Mouse (Mus musculus): ENCODE measurements at regions not wholly inside any gene's neighbourhood (a gene's known extent, or its start where the extent isn't known, plus 50 kb on each side); places are given as distances from the start of the nearest gene placed in this dataset.

GRCm38 (mm10) chr5:118888131-118888530, 327.7 kb downstream of the Med13l start:
- H3K9ac ChIP-seq = no peak overlapping the region
- 90% methylated on average over 11 of the region's 11 CpGs for WGBS
- no peak for ATAC-seq (ENCODE audit: low FRiP score, low read depth)

GRCm38 (mm10) chr5:118891131-118891530, 330.7 kb downstream of the Med13l start:
- Histone ChIP-seq H3K27ac (replicated peaks) (no peak overlapping the region), H3K4me2 (no peak overlapping the region), H3K27me3 (no peaks in the 10 kb centered on the region), H3K4me3 (no peak overlapping the region), H3K36me3 (no peaks in the 10 kb centered on the region), H3K4me1 (replicated peaks) (0 out of 2 replicates have a peak, but pooled peaks cover 3% of the 10 kb centered on the region), H3K9me3 (no peaks in the 10 kb centered on the region), H3K9ac (no peak overlapping the region)
- ATAC-seq (ENCODE audit: low FRiP score, low read depth) = peak; percentile 86
- 63% methylated on average over 6 of the region's 6 CpGs for WGBS

More at GRCm38 (mm10) chr5:118888131-118888530, 327.7 kb downstream of the Med13l start:
- Histone ChIP-seq H3K4me3 (no peak overlapping the region), H3K27me3 (no peaks in the 10 kb centered on the region), H3K36me3 (no peaks in the 10 kb centered on the region), H3K4me2 (no peak overlapping the region), H3K4me1 (replicated peaks) (0 out of 2 replicates have a peak, but pooled peaks cover 3% of the 10 kb centered on the region), H3K27ac (replicated peaks) (no peak overlapping the region), H3K9me3 (no peaks in the 10 kb centered on the region)

GRCm38 (mm10) chr5:118908224-118908623, 347.7 kb downstream of the Med13l start:
- no peak overlapping the region for H3K27ac ChIP-seq (replicated peaks)
- no peak for ATAC-seq (ENCODE audit: low FRiP score, low read depth)
- no peak overlapping the region for H3K9ac ChIP-seq
- H3K4me1 ChIP-seq (replicated peaks) = no peaks in the 10 kb centered on the region
- H3K4me2 ChIP-seq = no peak overlapping the region
- H3K36me3 ChIP-seq = no peaks in the 10 kb centered on the region
- H3K4me3 ChIP-seq = no peak overlapping the region
- WGBS = 61% methylated on average over 7 of the region's 7 CpGs
- 0 out of 2 replicates have a peak, but pooled peaks cover 2% of the 10 kb centered on the region for H3K9me3 ChIP-seq
- no peaks in the 10 kb centered on the region for H3K27me3 ChIP-seq

- H3K27me3 ChIP-seq = no peaks in the 10 kb centered on the region
- H3K4me3 ChIP-seq = no peak overlapping the region
- H3K27ac ChIP-seq (replicated peaks) = no peak overlapping the region
- H3K9me3 ChIP-seq = no peaks in the 10 kb centered on the region
- no peak overlapping the region for H3K4me2 ChIP-seq
- 88% methylated on average over 6 of the region's 6 CpGs for WGBS
- ATAC-seq (ENCODE audit: low FRiP score, low read depth) = no peak
- no peaks in the 10 kb centered on the region for H3K4me1 ChIP-seq (replicated peaks)
- H3K9ac ChIP-seq = no peak overlapping the region
- H3K36me3 ChIP-seq = no peaks in the 10 kb centered on the region
These were observed 349.3 kb downstream of the Med13l start for GRCm38 (mm10) chr5:118909756-118910155.

- Histone ChIP-seq H3K4me1 (replicated peaks) (no peaks in the 10 kb centered on the region), H3K27me3 (no peaks in the 10 kb centered on the region), H3K4me3 (no peak overlapping the region), H3K4me2 (no peak overlapping the region), H3K9me3 (no peaks in the 10 kb centered on the region), H3K36me3 (no peaks in the 10 kb centered on the region), H3K27ac (replicated peaks) (no peak overlapping the region), H3K9ac (no peak overlapping the region)
- WGBS = 39% methylated on average over 6 of the region's 6 CpGs
- no peak for ATAC-seq (ENCODE audit: low FRiP score, low read depth)
These were observed 353.8 kb downstream of the Med13l start for GRCm38 (mm10) chr5:118914191-118914750.

GRCm38 (mm10) chr5:118923357-118923756, 362.9 kb downstream of the Med13l start:
- no peaks in the 10 kb centered on the region for H3K36me3 ChIP-seq
- H3K9ac ChIP-seq = no peak overlapping the region
- H3K9me3 ChIP-seq = no peaks in the 10 kb centered on the region
- no peak overlapping the region for H3K4me2 ChIP-seq
- no peak overlapping the region for H3K27ac ChIP-seq (replicated peaks)
- 93% methylated on average over 7 of the region's 7 CpGs for WGBS
- no peak overlapping the region for H3K4me3 ChIP-seq
- no peaks in the 10 kb centered on the region for H3K4me1 ChIP-seq (replicated peaks)
- H3K27me3 ChIP-seq = no peaks in the 10 kb centered on the region; the same call in 1 of the 2 replicates
- ATAC-seq (ENCODE audit: low FRiP score, low read depth) = no peak

- no peak for ATAC-seq (ENCODE audit: low FRiP score, low read depth)
- Histone ChIP-seq H3K36me3 (no peaks in the 10 kb centered on the region), H3K27me3 (peaks cover 8% of the 10 kb centered on the region)
These were observed 368.6 kb downstream of the Med13l start for GRCm38 (mm10) chr5:118929037-118929436.

GRCm38 (mm10) chr5:118929990-118930501, 369.6 kb downstream of the Med13l start:
- WGBS = 10% methylated on average over 17 of the region's 23 CpGs
- peak; percentile 51; the same call in 1 of the 2 replicates for ATAC-seq (ENCODE audit: low FRiP score, low read depth)
- peak overlapping the region; percentile 27; the same call in 1 of the 2 replicates for H3K9ac ChIP-seq

More at GRCm38 (mm10) chr5:118929037-118929436, 368.6 kb downstream of the Med13l start:
- no peaks in the 10 kb centered on the region for H3K9me3 ChIP-seq
- no peak overlapping the region for H3K4me2 ChIP-seq
- H3K27ac ChIP-seq (replicated peaks) = no peak overlapping the region
- peaks cover 6% of the 10 kb centered on the region; the same call in 1 of the 2 replicates for H3K4me1 ChIP-seq (replicated peaks)
- 95% methylated on average over 4 of the region's 4 CpGs for whole genome bisulfite sequencing
- no peak overlapping the region for H3K4me3 ChIP-seq
- no peak overlapping the region for H3K9ac ChIP-seq

GRCm38 (mm10) chr5:118939336-118940039, 379.0 kb downstream of the Med13l start:
- Histone ChIP-seq H3K27ac (replicated peaks) (no peak overlapping the region), H3K9ac (no peak overlapping the region), H3K27me3 (no peaks in the 10 kb centered on the region), H3K4me1 (replicated peaks) (peaks cover 5% of the 10 kb centered on the region; the same call in 1 of the 2 replicates), H3K36me3 (no peaks in the 10 kb centered on the region), H3K9me3 (no peaks in the 10 kb centered on the region), H3K4me2 (no peak overlapping the region), H3K4me3 (no peak overlapping the region)
- ATAC-seq (ENCODE audit: low FRiP score, low read depth) = peak; percentile 54; the same call in 1 of the 2 replicates
- WGBS = 79% methylated on average over 12 of the region's 12 CpGs

More at GRCm38 (mm10) chr5:118929990-118930501, 369.6 kb downstream of the Med13l start:
- peaks cover 6% of the 10 kb centered on the region; the same call in 1 of the 2 replicates for H3K4me1 ChIP-seq (replicated peaks)
- H3K4me2 ChIP-seq = peak overlapping the region; percentile 65
- H3K4me3 ChIP-seq = peak overlapping the region; percentile 33
- H3K36me3 ChIP-seq = no peaks in the 10 kb centered on the region
- H3K27me3 ChIP-seq = peaks cover 8% of the 10 kb centered on the region
- no peaks in the 10 kb centered on the region for H3K9me3 ChIP-seq
- H3K27ac ChIP-seq (replicated peaks) = no peak overlapping the region

GRCm38 (mm10) chr5:118944256-118944655, 383.8 kb downstream of the Med13l start:
- ATAC-seq (ENCODE audit: low FRiP score, low read depth) = no peak
- H3K4me2 ChIP-seq = no peak overlapping the region
- no peak overlapping the region for H3K9ac ChIP-seq
- 0 out of 2 replicates have a peak, but pooled peaks cover 7% of the 10 kb centered on the region for H3K27me3 ChIP-seq
- H3K4me1 ChIP-seq (replicated peaks) = peaks cover 20% of the 10 kb centered on the region
- no peaks in the 10 kb centered on the region for H3K9me3 ChIP-seq
- no peaks in the 10 kb centered on the region for H3K36me3 ChIP-seq
- no peak overlapping the region for H3K4me3 ChIP-seq
- 35% methylated on average over 7 of the region's 7 CpGs for WGBS
- no peak overlapping the region for H3K27ac ChIP-seq (replicated peaks)

GRCm38 (mm10) chr5:118946090-118946489, 385.6 kb downstream of the Med13l start:
- H3K9me3 ChIP-seq = no peaks in the 10 kb centered on the region
- ATAC-seq (ENCODE audit: low FRiP score, low read depth) = peak; percentile 54; the same call in 1 of the 2 replicates
- no peaks in the 10 kb centered on the region for H3K36me3 ChIP-seq
- 0 out of 2 replicates have a peak, but pooled peaks cover 7% of the 10 kb centered on the region for H3K27me3 ChIP-seq
- H3K4me3 ChIP-seq = no peak overlapping the region
- H3K4me1 ChIP-seq (replicated peaks) = peaks cover 20% of the 10 kb centered on the region
- H3K27ac ChIP-seq (replicated peaks) = 0 out of 2 replicates have a peak overlapping the region, but pooled peaks have one; percentile 6
- 14% methylated on average over 8 of the region's 8 CpGs for WGBS
- H3K9ac ChIP-seq = no peak overlapping the region
- H3K4me2 ChIP-seq = no peak overlapping the region

GRCm38 (mm10) chr5:118946994-118947393, 386.5 kb downstream of the Med13l start:
- 10% methylated on average over 2 of the region's 2 CpGs for WGBS
- no peak for ATAC-seq (ENCODE audit: low FRiP score, low read depth)
- no peak overlapping the region for H3K27ac ChIP-seq (replicated peaks)
- H3K9ac ChIP-seq = no peak overlapping the region
- H3K4me1 ChIP-seq (replicated peaks) = peaks cover 20% of the 10 kb centered on the region
- no peak overlapping the region for H3K4me2 ChIP-seq
- H3K4me3 ChIP-seq = no peak overlapping the region
- no peaks in the 10 kb centered on the region for H3K36me3 ChIP-seq
- H3K9me3 ChIP-seq = no peaks in the 10 kb centered on the region
- 0 out of 2 replicates have a peak, but pooled peaks cover 7% of the 10 kb centered on the region for H3K27me3 ChIP-seq
